Mouse (Mus musculus): ENCODE measurements around the gene Panx2. TPM values are rescaled to one million over a fixed set of nuclear protein-coding genes. Genes with fewer than 3 reads are reported as not detected.
A peak's percentile ranks its signal among the peaks of the same experiment; 100 is the strongest.

Gene Panx2
- polyA plus RNA-seq (2012; fragmentation: generic; extraction: Trizol) = not detected

DNA sequence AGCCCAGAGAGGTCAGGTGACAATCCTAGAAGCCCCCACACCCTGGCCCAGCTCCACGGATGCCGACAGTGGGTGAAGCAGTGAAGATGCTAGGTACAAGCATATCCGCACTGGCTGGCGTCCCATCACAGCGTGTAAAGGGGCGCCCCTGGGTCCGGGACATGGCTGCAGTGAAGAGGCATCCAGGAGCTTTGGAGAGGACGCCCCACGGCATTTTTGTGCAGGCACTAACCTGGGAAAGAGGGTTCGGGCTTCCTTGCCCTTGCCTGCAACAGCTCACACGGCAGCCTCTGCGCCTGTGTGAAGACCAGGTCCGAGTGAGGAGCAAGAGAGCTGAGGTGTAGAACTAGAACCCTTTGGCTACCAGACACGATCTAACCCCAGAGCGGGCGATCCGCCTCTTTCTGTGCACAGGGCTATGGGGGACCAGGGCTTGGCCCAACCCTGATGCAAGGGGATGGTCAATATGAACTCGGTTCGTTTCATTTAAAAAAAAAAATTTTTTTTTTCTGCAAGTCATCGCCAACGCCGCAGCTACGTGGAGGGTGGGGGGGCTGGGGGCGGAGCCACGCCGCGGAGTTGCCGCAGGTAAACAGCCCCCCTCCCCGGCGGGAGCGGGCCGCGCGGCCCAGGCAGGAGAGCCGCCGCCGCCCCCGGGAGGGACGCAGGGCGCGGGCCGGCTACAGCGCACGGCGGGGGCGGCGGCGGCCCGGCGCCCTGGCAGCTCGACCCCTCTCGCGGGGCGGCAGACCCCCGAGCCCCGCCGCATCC lies at the start of gene Panx2:
TSS of gene Panx2 (plus strand) at position 574 of the 771 bp plus-strand sequence.
- Histone ChIP-seq H3K79me2 (ENCODE audit: control insufficient read depth, insufficient read depth) (no peaks in the 10 kb centered on the region), H3K4me2 (ENCODE audit: low read depth) (peak within 1 kb of the TSS; percentile 3), H3K27me3 (ENCODE audit: control insufficient read depth, insufficient read depth, insufficient read length) (peaks cover 92% of the 10 kb centered on the region), H3K4me3 (no peak within 1 kb of the TSS), H3K36me3 (ENCODE audit: control insufficient read depth, insufficient read depth) (no peaks in the 10 kb centered on the region), H3ac (ENCODE audit: control insufficient read depth, insufficient read length) (no peak within 1 kb of the TSS)
- TF ChIP-seq MYOD1 (IDR thresholded peaks at IDR 0.05; ENCODE audit: control insufficient read depth in 1 of 3, insufficient read length in 2 of 3, low read depth in 2 of 3) = no peak
- TF ChIP-seq USF1 (IDR thresholded peaks at IDR 0.05; ENCODE audit: low read depth) = no peak
- TF ChIP-seq E2F4 (IDR thresholded peaks at IDR 0.05; ENCODE audit: insufficient read depth) = no peak
- no peak for TF ChIP-seq MAX (IDR thresholded peaks at IDR 0.05; ENCODE audit: low read depth)
- TF ChIP-seq SRF (IDR thresholded peaks at IDR 0.05; ENCODE audit: control insufficient read depth, insufficient read length, low read depth) = no peak
- no peak for TF ChIP-seq POLR2AphosphoS2 (IDR thresholded peaks at IDR 0.05; ENCODE audit: insufficient read length, low read depth)
- no peak for TF ChIP-seq MYOG (IDR thresholded peaks at IDR 0.05; ENCODE audit: control insufficient read depth in 1 of 3, insufficient read depth in 1 of 3, insufficient read length in 2 of 3, low read depth in 2 of 3)
- no peak for TF ChIP-seq TCF12 (IDR thresholded peaks at IDR 0.05; ENCODE audit: insufficient read depth, poor library complexity, severe bottlenecking)
- TF ChIP-seq CEBPB (IDR thresholded peaks at IDR 0.05; ENCODE audit: insufficient read depth, poor library complexity, severe bottlenecking) = no peak
- no peak for TF ChIP-seq REST (IDR thresholded peaks at IDR 0.05; ENCODE audit: insufficient read depth, insufficient read length)
- no peak for TF ChIP-seq POLR2A (IDR thresholded peaks at IDR 0.05; ENCODE audit: insufficient read length, low read depth)
- no peak for TF ChIP-seq TCF3 (IDR thresholded peaks at IDR 0.05; ENCODE audit: insufficient read length, low read depth)

DNA sequence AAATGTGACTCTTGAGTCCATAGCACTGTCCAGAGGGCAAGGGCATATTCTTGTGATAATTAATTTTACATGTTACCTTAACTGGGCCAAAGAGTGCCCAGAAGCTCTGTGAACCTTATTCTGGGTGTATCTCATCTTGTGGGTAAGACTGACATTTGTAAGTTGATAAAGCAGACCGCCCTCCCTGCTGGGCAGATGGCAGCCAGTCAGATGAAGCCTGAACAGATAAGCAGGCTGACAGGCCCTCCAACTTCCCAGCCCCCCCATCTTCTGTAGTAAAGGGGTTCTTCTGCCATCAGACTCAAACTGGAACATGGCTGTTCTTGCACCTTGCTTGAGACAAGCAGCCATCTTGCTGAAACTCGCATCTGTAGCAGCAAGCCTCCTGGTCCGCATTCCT lies 42.8 kb upstream of the Panx2 start:
- no peak for TF ChIP-seq POLR2A (IDR thresholded peaks at IDR 0.05; ENCODE audit: insufficient read length, low read depth)
- TF ChIP-seq SRF (IDR thresholded peaks at IDR 0.05; ENCODE audit: control insufficient read depth, insufficient read length, low read depth) = no peak
- TF ChIP-seq MYOD1 (IDR thresholded peaks at IDR 0.05; ENCODE audit: control insufficient read depth in 1 of 3, insufficient read length in 2 of 3, low read depth in 2 of 3) = no peak
- no peak for TF ChIP-seq CEBPB (IDR thresholded peaks at IDR 0.05; ENCODE audit: insufficient read depth, poor library complexity, severe bottlenecking)
- no peak for TF ChIP-seq E2F4 (IDR thresholded peaks at IDR 0.05; ENCODE audit: insufficient read depth)
- TF ChIP-seq TCF3 (IDR thresholded peaks at IDR 0.05; ENCODE audit: insufficient read length, low read depth) = no peak
- no peak for TF ChIP-seq POLR2AphosphoS2 (IDR thresholded peaks at IDR 0.05; ENCODE audit: insufficient read length, low read depth)
- TF ChIP-seq MYOG (IDR thresholded peaks at IDR 0.05; ENCODE audit: control insufficient read depth in 1 of 3, insufficient read depth in 1 of 3, insufficient read length in 2 of 3, low read depth in 2 of 3) = no peak
- no peak for TF ChIP-seq REST (IDR thresholded peaks at IDR 0.05; ENCODE audit: insufficient read depth, insufficient read length)
- TF ChIP-seq TCF12 (IDR thresholded peaks at IDR 0.05; ENCODE audit: insufficient read depth, poor library complexity, severe bottlenecking) = no peak
- no peak for TF ChIP-seq MAX (IDR thresholded peaks at IDR 0.05; ENCODE audit: low read depth)
- peaks cover 36% of the 10 kb centered on the region for H3K27me3 ChIP-seq (ENCODE audit: control insufficient read depth, insufficient read depth, insufficient read length)
- no peak overlapping the region for H3K4me3 ChIP-seq
- H3K36me3 ChIP-seq (ENCODE audit: control insufficient read depth, insufficient read depth) = no peaks in the 10 kb centered on the region
- H3ac ChIP-seq (ENCODE audit: control insufficient read depth, insufficient read length) = no peak overlapping the region
- H3K4me2 ChIP-seq (ENCODE audit: low read depth) = no peak overlapping the region
- H3K79me2 ChIP-seq (ENCODE audit: control insufficient read depth, insufficient read depth) = no peaks in the 10 kb centered on the region

GRCm38 (mm10) chr15:89020085-89020484 lies 39.4 kb upstream of the Panx2 start:
- Histone ChIP-seq H3K4me3 (no peak overlapping the region), H3K79me2 (ENCODE audit: control insufficient read depth, insufficient read depth) (no peaks in the 10 kb centered on the region), H3K4me2 (ENCODE audit: low read depth) (no peak overlapping the region), H3K27me3 (ENCODE audit: control insufficient read depth, insufficient read depth, insufficient read length) (peaks cover 41% of the 10 kb centered on the region), H3ac (ENCODE audit: control insufficient read depth, insufficient read length) (no peak overlapping the region), H3K36me3 (ENCODE audit: control insufficient read depth, insufficient read depth) (no peaks in the 10 kb centered on the region)
- TF ChIP-seq POLR2A (IDR thresholded peaks at IDR 0.05; ENCODE audit: insufficient read length, low read depth) (no peak), CEBPB (IDR thresholded peaks at IDR 0.05; ENCODE audit: insufficient read depth, poor library complexity, severe bottlenecking) (no peak), TCF3 (IDR thresholded peaks at IDR 0.05; ENCODE audit: insufficient read length, low read depth) (no peak), MYOG (IDR thresholded peaks at IDR 0.05; ENCODE audit: control insufficient read depth in 1 of 3, insufficient read depth in 1 of 3, insufficient read length in 2 of 3, low read depth in 2 of 3) (no peak), E2F4 (IDR thresholded peaks at IDR 0.05; ENCODE audit: insufficient read depth) (no peak), USF1 (IDR thresholded peaks at IDR 0.05; ENCODE audit: low read depth) (no peak), REST (IDR thresholded peaks at IDR 0.05; ENCODE audit: insufficient read depth, insufficient read length) (no peak), SRF (IDR thresholded peaks at IDR 0.05; ENCODE audit: control insufficient read depth, insufficient read length, low read depth) (no peak), POLR2AphosphoS2 (IDR thresholded peaks at IDR 0.05; ENCODE audit: insufficient read length, low read depth) (no peak), MAX (IDR thresholded peaks at IDR 0.05; ENCODE audit: low read depth) (no peak), TCF12 (IDR thresholded peaks at IDR 0.05; ENCODE audit: insufficient read depth, poor library complexity, severe bottlenecking) (no peak), MYOD1 (IDR thresholded peaks at IDR 0.05; ENCODE audit: control insufficient read depth in 1 of 3, insufficient read length in 2 of 3, low read depth in 2 of 3) (no peak)

- Histone ChIP-seq H3ac (ENCODE audit: control insufficient read depth, insufficient read length) (no peak overlapping the region), H3K36me3 (ENCODE audit: control insufficient read depth, insufficient read depth) (no peaks in the 10 kb centered on the region), H3K79me2 (ENCODE audit: control insufficient read depth, insufficient read depth) (no peaks in the 10 kb centered on the region), H3K4me3 (no peak overlapping the region), H3K4me2 (ENCODE audit: low read depth) (no peak overlapping the region), H3K27me3 (ENCODE audit: control insufficient read depth, insufficient read depth, insufficient read length) (peaks cover 41% of the 10 kb centered on the region)
- TF ChIP-seq USF1 (IDR thresholded peaks at IDR 0.05; ENCODE audit: low read depth) = no peak
- peak in 1 of 3 experiments; percentile 15 for TF ChIP-seq MYOD1 (IDR thresholded peaks at IDR 0.05; ENCODE audit: control insufficient read depth in 1 of 3, insufficient read length in 2 of 3, low read depth in 2 of 3)
- peak; percentile 18 to 22 (median 21) for TF ChIP-seq MYOG (IDR thresholded peaks at IDR 0.05; ENCODE audit: control insufficient read depth in 1 of 3, insufficient read depth in 1 of 3, insufficient read length in 2 of 3, low read depth in 2 of 3)
These were observed 39.0 kb upstream of the Panx2 start for GRCm38 (mm10) chr15:89020492-89020891.
